Mouse (Mus musculus): ENCODE data around the gene Tmem209. TPM values are rescaled to one million over a fixed set of nuclear protein-coding genes. Genes with fewer than 3 reads are reported as not detected.
A peak's percentile ranks its signal among the peaks of the same experiment; 100 is the strongest.

Gene Tmem209
- polyA plus RNA-seq, 1 experiment from 2014 or later = 12.6 TPM

GRCm38 (mm10) chr6:30526586-30527515 lies 17.3 kb upstream of the Tmem209 start:
- TF ChIP-seq EP300 (IDR thresholded peaks at IDR 0.05; ENCODE audit: low read depth) (no peak), CTCF (IDR thresholded peaks at IDR 0.05; ENCODE audit: low read depth) (no peak)
- WGBS (ENCODE audit: insufficient replicate concordance) = 38% methylated on average over 19 of the region's 19 CpGs
- Histone ChIP-seq H3K27ac (ENCODE audit: low read depth) (peak overlapping the region; percentile 39; the same call in 1 of the 2 replicates), H3K4me1 (ENCODE audit: insufficient read depth) (no peaks in the 10 kb centered on the region), H3K4me2 (ENCODE audit: low read depth, low read length) (0 out of 2 replicates have a peak overlapping the region, but pooled peaks have one; percentile 4), H3K36me3 (replicated peaks; ENCODE audit: insufficient read depth, low read length) (no peaks in the 10 kb centered on the region), H3K9ac (replicated peaks) (no peak overlapping the region), H3K27me3 (ENCODE audit: insufficient read depth, low read length) (no peaks in the 10 kb centered on the region), H3K4me3 (ENCODE audit: low read depth, low read length) (no peak overlapping the region), H3K9me3 (ENCODE audit: low read length) (no peaks in the 10 kb centered on the region)
- no peak for ATAC-seq
- DNase-seq = no peak

DNA sequence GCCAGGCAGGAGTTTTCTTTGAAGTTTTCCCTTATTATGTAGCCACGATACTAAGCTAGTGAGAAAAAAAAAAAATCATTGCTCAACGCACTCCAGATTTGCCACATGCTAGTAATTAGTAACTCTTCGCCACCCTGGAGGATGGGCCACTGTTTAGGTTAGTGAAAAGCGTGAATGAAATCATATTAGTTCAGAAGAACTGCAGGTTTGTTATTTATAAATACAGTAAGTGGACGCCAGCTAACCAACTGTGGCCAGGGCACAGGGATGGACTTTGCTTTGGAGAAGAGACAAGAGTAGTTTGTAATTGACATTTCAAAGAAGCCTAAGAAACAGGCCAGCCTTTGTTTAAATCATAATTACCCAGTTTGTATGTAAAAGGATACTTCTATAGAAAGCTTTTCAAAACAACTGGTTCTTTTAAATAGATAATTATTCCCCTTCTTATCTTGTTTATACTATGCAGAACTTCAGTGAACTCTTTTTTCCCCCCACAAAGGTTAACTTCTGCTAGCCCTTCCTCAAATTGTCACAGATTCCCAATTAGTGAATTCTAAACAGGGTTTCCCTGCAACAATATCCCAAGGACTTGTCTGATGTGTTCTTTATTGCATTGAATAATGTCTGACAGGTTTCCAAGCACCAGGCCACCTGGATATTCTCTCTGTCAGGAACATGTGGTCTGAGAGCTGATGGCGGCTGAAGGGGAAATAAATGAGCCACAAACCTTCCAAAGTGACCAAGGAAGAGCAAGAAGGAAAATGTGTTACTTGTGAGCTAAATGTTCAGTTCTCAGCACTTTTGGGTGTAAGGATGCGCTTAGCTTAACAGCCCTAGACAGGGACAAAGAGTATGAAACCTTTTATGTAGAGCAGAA lies 16.1 kb upstream of the Tmem209 start:
- H3K9me3 ChIP-seq (ENCODE audit: low read length) = no peaks in the 10 kb centered on the region
- no peak overlapping the region for H3K27ac ChIP-seq (ENCODE audit: low read depth)
- H3K4me3 ChIP-seq (ENCODE audit: low read depth, low read length) = no peak overlapping the region
- DNase-seq = no peak
- H3K36me3 ChIP-seq (replicated peaks; ENCODE audit: insufficient read depth, low read length) = no peaks in the 10 kb centered on the region
- TF ChIP-seq EP300 (IDR thresholded peaks at IDR 0.05; ENCODE audit: low read depth) = no peak
- TF ChIP-seq CTCF (IDR thresholded peaks at IDR 0.05; ENCODE audit: low read depth) = no peak
- ATAC-seq = no peak
- H3K9ac ChIP-seq (replicated peaks) = no peak overlapping the region
- H3K4me2 ChIP-seq (ENCODE audit: low read depth, low read length) = no peak overlapping the region
- 59% methylated on average over 7 of the region's 7 CpGs for WGBS (ENCODE audit: insufficient replicate concordance)
- no peaks in the 10 kb centered on the region for H3K27me3 ChIP-seq (ENCODE audit: insufficient read depth, low read length)
- no peaks in the 10 kb centered on the region for H3K4me1 ChIP-seq (ENCODE audit: insufficient read depth)

- Histone ChIP-seq H3K4me3 (ENCODE audit: low read depth, low read length) (no peak overlapping the region), H3K27ac (ENCODE audit: low read depth) (no peak overlapping the region), H3K9me3 (ENCODE audit: low read length) (no peaks in the 10 kb centered on the region), H3K36me3 (replicated peaks; ENCODE audit: insufficient read depth, low read length) (no peaks in the 10 kb centered on the region), H3K4me1 (ENCODE audit: insufficient read depth) (no peaks in the 10 kb centered on the region), H3K27me3 (ENCODE audit: insufficient read depth, low read length) (no peaks in the 10 kb centered on the region), H3K9ac (replicated peaks) (no peak overlapping the region), H3K4me2 (ENCODE audit: low read depth, low read length) (no peak overlapping the region)
- no peak for TF ChIP-seq EP300 (IDR thresholded peaks at IDR 0.05; ENCODE audit: low read depth)
- no peak; the same call in 1 of the 2 replicates for TF ChIP-seq CTCF (IDR thresholded peaks at IDR 0.05; ENCODE audit: low read depth)
- 57% methylated on average over 11 of the region's 11 CpGs for WGBS (ENCODE audit: insufficient replicate concordance)
- no peak for ATAC-seq
- no peak for DNase-seq
These were observed 10.8 kb upstream of the Tmem209 start for GRCm38 (mm10) chr6:30520400-30520799.

DNA sequence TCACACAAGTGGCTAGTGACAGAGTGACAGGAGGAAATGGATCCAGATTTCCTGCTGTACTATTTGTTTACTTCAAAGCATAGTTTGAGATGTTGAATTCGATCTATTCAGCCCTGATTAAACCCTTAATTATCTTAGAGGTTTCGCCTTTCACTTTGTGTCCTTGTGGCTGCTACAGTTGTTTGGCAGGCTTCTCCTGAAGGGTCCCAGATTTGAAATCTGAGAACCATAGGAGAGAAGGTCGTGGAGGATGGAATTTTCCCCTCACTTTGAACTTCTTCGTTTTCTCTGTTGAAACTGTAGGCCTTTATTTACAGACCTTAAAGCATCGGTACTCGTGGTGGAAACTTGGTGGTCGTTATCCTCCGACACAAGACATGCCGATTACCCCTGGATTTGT lies 4.7 kb upstream of the Tmem209 start:
- Histone ChIP-seq H3K27me3 (ENCODE audit: insufficient read depth, low read length) (no peaks in the 10 kb centered on the region), H3K4me2 (ENCODE audit: low read depth, low read length) (no peak overlapping the region), H3K36me3 (replicated peaks; ENCODE audit: insufficient read depth, low read length) (no peaks in the 10 kb centered on the region), H3K4me1 (ENCODE audit: insufficient read depth) (peaks cover 5% of the 10 kb centered on the region), H3K4me3 (ENCODE audit: low read depth, low read length) (no peak overlapping the region), H3K9ac (replicated peaks) (no peak overlapping the region), H3K27ac (ENCODE audit: low read depth) (no peak overlapping the region), H3K9me3 (ENCODE audit: low read length) (no peaks in the 10 kb centered on the region)
- ATAC-seq = no peak
- DNase-seq = no peak
- WGBS (ENCODE audit: insufficient replicate concordance) = 48% methylated on average over 9 of the region's 9 CpGs
- TF ChIP-seq CTCF (IDR thresholded peaks at IDR 0.05; ENCODE audit: low read depth) = no peak
- no peak for TF ChIP-seq EP300 (IDR thresholded peaks at IDR 0.05; ENCODE audit: low read depth)

- TF ChIP-seq EP300 (IDR thresholded peaks at IDR 0.05; ENCODE audit: low read depth) (no peak), CTCF (IDR thresholded peaks at IDR 0.05; ENCODE audit: low read depth) (no peak)
- DNase-seq (no peak), ATAC-seq (no peak)
- Histone ChIP-seq H3K27me3 (ENCODE audit: insufficient read depth, low read length) (no peaks in the 10 kb centered on the region), H3K36me3 (replicated peaks; ENCODE audit: insufficient read depth, low read length) (peaks cover 6% of the 10 kb centered on the region), H3K9me3 (ENCODE audit: low read length) (no peaks in the 10 kb centered on the region), H3K27ac (ENCODE audit: low read depth) (peak overlapping the region; percentile 13), H3K4me3 (ENCODE audit: low read depth, low read length) (no peak overlapping the region), H3K4me1 (ENCODE audit: insufficient read depth) (peaks cover 5% of the 10 kb centered on the region), H3K4me2 (ENCODE audit: low read depth, low read length) (peak overlapping the region; percentile 75; the same call in 1 of the 2 replicates), H3K9ac (replicated peaks) (no peak overlapping the region)
- WGBS (ENCODE audit: insufficient replicate concordance) = 73% methylated on average over 5 of the region's 5 CpGs
These were observed 708 bp upstream of the Tmem209 start for GRCm38 (mm10) chr6:30510291-30510690.

GRCm38 (mm10) chr6:30508824-30509223 lies 759 bp downstream of the Tmem209 start:
- TF ChIP-seq EP300 (IDR thresholded peaks at IDR 0.05; ENCODE audit: low read depth) (no peak), CTCF (IDR thresholded peaks at IDR 0.05; ENCODE audit: low read depth) (no peak)
- H3K27ac ChIP-seq (ENCODE audit: low read depth) = peak overlapping the region; percentile 84
- no peak for ATAC-seq
- no peaks in the 10 kb centered on the region for H3K9me3 ChIP-seq (ENCODE audit: low read length)
- peaks cover 18% of the 10 kb centered on the region for H3K36me3 ChIP-seq (replicated peaks; ENCODE audit: insufficient read depth, low read length)
- no peak for DNase-seq
- no peaks in the 10 kb centered on the region for H3K27me3 ChIP-seq (ENCODE audit: insufficient read depth, low read length)
- peak overlapping the region; percentile 75 for H3K4me2 ChIP-seq (ENCODE audit: low read depth, low read length)
- H3K4me1 ChIP-seq (ENCODE audit: insufficient read depth) = peaks cover 5% of the 10 kb centered on the region
- peak overlapping the region; percentile 64 for H3K4me3 ChIP-seq (ENCODE audit: low read depth, low read length)
- WGBS (ENCODE audit: insufficient replicate concordance) = 4% methylated on average over 2 of the region's 2 CpGs
- H3K9ac ChIP-seq (replicated peaks) = peak overlapping the region; percentile 73
